Mouse (Mus musculus) c-Kit-negative CD71-positive TER-119-positive erythroid progenitor cells, embryonic 14.5 days (primary cell): ENCODE measurements around the gene Cry2.

Experiments used
- DNase-seq: peaks from one replicate; pipeline ENCODE4 v3.0.0-alpha.2; 2013; ENCODE audit warnings: low read depth, low spot score

Cry2 gene

DNA sequence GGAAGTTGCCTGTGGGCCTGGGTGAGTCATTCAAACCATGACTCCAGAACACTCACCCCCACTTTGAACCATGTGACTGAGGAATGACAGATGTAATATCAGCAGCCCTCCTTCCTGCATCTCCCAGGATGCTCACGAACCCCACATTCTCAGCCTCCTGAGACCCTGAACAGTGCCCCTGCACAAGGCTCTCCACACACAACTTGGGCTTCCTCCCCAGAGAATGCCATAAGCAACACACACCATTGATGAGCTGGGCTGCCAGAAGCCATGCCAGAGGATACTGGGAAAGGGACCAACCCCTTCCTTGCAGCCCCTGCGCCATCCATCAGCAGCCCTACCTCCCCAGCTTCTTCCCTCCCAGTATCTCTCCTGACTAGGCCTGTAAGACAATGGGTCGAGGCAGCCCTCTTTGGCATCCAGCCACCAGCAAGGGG lies 45.7 kb downstream of the Cry2 start:
- DNase-seq: no peak

- DNase-seq: no peak
Measured at GRCm38 (mm10) chr2:92387646-92388045, 46.2 kb downstream of the Cry2 start.

GRCm38 (mm10) chr2:92386821-92387570 lies 46.8 kb downstream of the Cry2 start:
- no peak for DNase-seq

DNA sequence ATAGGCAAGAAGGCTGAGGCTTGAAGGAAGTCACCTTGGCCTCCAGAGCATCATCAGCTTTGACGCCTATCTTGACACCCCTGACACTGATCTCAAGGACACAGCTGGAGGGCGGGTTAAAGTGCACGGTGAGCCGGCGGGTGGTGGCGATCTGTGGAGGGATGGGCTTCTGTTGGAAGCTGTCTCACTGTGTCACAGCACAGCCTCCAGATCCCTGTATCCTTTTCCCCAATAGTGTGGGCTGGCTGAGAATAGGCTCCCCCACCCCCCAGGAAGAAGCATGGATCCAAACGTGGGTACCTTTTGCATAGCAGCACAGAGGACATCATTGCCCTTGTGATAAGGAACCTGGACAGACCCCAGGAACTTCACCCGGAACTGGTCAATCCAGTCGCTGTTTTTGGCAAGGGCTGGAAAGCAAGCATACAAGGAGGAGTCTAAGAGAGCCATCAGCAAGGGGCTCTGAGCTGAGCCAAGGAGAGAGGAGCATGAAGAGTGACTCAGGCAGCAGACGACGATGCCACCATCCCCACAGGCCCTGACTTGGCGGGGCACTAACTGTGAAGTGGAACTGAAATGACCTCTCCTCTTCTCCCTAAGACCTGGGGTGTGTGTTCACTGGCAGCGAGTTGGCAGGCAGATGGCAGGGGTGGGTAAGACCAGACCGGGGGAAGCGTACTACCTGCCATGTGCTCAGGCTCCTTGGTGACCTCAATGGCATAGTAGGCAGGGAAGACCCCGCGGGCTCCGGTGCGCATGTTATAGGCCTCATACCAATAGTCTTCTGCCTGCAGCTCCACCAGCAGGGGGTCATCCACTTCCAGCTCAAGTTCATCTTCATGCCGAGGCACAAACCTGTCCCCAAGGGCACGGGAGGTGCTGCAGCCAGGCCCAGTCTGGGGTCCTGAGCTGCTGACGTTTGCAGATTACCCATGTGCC lies 48.5 kb downstream of the Cry2 start:
- no peak for DNase-seq

- DNase-seq: no peak
Measured at GRCm38 (mm10) chr2:92384101-92384500, 49.7 kb downstream of the Cry2 start.

DNA sequence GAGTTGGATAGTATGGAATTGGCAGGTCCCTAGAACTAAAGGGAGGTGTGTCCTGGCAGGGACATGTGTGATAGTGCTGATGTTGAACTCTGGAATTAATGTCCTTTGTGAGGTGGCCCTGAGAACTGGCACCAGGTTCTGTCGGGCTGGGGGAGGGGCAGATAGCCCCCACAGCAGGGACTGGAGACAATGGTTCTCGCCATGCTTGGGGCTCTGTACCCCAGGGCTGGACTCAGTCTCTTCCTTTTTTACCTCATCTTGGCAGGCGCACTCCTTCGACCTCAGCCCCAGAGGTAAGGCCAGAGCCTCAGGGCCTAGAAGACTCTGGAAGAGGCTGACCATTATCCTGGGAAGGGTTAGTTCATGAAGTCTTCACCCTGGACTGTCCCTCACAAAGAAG lies 51.1 kb downstream of the Cry2 start:
- DNase-seq: no peak

GRCm38 (mm10) chr2:92381901-92382588 lies 51.8 kb downstream of the Cry2 start, which contains the start of gene 1700029I15Rik:
TSS of gene 1700029I15Rik (plus strand) at chr2:92382538.
- DNase-seq: no peak

DNA sequence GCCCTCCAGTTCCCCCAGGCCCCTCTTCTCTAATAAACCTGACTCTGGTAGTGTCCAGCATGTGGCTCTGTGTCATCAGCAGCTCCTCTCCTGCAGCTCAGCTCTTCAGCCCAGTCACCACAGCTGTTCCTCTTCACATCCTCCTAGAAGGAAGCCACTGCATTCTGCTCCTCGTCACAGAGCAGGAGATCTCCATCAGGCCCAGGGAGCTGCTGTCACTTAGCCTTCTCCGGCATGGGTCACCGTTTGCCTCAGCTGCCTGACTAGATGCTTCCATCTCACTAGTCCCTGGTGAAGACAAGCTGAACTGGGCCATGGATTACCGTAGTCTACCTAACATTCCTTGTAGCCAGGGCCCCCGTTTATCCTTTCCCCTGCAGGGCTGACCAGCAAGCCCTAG lies 52.7 kb downstream of the Cry2 start:
- no peak for DNase-seq

DNA sequence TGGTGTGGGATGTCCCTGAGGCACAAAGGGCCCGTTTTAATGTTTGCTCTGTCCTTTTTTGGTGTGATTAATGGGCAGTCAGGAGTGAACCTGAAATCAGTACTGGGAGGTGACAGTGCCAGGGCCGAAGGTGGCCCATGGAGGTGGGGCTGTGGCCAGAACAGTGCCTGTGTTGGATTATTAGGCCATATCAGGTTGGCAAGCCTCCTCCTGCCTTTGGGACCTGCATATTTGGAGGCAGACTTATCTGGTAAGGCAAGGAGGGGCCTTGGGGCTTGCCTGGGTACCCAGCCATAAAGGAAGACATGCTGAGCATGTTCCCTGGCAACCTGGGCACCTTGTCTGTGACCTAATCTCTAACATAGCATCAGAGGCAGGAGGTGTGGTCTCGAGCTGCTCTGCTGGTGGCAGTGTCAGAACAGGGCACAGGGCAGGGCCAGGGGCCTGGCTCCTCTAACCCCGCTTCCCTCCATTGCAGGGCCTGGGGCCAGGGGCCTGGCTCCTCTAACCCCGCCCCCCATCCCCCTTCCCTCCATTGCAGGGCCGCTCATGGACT lies 53.3 kb downstream of the Cry2 start:
- DNase-seq: no peak

DNA sequence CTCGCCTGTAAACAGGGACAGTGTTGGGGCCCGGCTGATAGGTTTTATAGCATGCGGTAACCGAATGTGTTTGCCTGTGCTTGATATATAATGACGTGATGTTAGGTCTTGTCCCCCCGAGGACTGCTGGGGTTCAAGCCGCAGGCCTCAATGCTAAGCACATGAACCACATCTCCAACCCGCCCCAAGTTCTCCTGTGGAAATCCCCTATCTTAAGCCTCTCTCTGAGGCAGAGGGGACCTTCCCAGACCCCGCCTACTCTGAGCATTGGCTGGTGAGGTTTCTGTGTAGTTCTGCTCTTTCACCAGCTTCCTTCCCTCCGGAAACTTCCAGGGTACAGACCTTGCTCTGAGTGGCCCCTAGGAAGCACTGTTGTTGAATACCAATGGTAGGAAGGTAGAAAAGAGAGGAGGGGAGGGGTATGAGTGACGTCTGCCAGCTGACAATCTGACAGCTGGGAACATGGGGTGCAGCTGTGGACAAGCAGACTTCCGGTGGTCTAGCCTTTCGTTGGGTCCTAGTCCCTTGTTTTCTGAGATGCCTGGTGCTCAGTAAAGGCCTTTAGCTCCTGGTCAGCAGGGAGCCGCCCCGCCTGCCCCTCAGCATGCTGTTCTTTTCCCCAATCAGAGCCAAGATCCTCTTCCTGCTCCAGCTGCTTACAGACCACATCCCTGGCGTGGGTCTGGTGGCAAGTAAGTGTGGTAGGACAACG lies 53.9 kb downstream of the Cry2 start:
- no peak for DNase-seq

- no peak for DNase-seq
Measured at GRCm38 (mm10) chr2:92377320-92377719, 56.5 kb downstream of the Cry2 start.

GRCm38 (mm10) chr2:92376300-92376699 lies 57.5 kb downstream of the Cry2 start:
- DNase-seq: no peak

DNA sequence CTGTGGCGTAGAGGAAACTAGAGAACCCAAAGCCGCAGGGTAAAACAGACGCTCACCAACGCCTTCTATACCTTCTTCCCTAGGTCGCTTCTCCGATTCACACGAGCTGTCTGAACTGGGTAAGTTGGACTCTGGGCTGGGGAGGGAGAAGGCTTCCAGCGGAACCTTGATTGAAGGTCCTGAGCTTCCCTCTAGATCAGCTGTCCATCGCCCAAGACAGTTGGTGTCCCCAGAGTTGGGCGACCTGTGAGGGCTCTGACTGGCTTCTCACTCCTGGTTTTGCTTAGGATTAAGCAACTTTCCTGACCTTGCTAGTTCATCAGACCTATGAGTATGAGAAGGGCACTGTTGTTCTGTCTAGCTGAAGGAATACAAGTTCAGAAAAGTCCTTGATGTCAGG lies 58.1 kb downstream of the Cry2 start:
- DNase-seq: peak; percentile 20

DNA sequence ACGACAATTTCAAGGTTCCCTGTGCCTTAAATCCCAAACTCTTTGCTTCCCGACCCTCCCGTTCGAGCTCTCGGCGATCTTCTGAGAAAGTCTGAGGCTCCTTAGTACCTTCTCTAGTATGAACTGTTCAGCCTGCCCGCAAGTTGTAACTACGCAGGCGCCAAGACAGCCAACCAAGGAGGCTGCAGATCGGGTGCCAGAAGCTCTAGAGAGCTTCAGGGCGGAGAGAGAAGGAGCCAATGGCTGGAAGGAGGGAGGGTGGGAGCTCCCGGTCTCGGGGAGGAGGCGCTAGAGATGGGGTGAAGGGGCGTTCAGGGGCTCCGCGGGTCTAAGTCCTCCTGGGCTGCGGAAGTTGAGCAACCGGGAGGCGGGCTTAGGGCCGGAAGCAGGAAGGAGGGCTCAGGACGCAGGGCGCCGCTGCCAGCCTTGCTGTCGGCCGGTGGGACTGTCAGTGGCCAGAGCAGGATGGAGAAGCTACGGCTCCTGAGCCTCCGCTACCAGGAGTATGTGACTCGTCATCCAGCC lies 58.7 kb downstream of the Cry2 start:
- DNase-seq: peak; percentile 78

DNA sequence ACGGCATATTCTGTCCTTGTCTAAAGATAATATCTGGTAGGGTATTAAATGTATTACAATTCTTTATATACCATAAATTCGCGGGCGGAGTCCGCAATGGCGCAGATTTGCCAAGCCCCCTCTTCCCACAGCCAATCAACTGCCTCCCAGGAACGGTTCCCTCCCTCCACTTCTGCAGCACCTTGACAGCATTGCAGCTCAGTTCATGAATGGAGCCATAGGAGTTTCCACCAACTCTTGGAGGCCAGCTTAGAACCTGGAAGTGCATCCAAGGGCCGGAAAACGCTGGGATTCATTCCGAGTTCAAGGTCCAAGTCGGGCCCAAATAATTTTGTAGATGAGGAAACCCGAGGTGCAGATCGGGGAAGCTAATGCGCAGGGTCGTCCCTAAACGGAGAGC lies 59.3 kb downstream of the Cry2 start, which contains the start of the genes Pex16 and Large2:
Gene Pex16, plus strand, starts transcription at position 163 of the 400 bp plus-strand sequence.
Gene Large2, minus strand, starts transcription at position 356 of the 400 bp plus-strand sequence.
- peak; percentile 11 for DNase-seq

DNA sequence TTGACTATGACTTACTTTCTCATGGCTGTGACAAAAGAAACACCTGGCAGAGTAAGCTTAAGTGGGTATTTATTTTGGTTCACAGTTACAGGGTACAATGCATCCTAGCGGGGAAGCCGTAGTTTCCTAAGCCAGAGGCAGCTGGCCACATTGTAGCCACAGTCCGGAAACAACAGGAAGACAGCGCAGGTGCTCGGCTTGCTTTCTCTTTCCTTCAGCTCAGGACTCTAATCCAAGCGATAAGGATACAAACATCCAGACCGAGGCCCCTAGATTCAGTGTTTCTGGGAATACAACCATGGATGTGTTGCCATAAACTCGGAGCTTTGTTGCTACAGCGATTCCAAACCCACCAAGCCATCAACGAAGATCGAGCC lies 60.4 kb downstream of the Cry2 start:
- no peak for DNase-seq

DNA sequence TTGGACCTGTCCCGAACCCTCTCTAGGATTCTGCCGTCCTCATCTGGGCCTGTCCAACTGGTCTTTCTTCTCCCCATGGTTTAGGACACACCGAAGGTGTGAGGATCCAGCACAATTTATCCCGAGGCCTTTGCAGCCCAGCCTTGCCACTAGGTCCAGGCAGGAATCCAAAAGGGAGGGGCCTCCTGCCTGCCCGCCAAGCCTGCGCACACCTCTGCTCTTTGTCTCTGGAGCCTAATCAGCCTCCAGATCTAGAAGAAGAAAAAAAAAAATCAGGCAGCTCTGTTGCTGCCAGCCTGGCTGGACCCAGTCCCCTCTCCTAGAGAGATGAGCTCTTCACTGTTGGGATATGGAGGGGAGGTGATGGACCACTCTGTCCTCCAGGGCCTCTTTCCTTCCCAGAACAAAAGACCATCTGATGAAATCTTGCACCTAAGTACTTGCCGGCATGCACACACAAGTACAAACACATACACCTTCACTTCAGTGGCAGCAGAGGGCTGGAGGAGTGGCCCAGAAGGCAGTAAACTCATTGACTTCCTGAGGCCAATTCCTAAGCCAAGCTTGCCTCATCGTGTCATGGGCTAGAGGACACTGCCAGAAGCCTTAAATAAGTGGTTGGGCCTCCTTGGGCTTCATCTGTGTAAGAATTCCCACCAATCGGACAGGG lies 60.9 kb downstream of the Cry2 start:
- DNase-seq: no peak

DNA sequence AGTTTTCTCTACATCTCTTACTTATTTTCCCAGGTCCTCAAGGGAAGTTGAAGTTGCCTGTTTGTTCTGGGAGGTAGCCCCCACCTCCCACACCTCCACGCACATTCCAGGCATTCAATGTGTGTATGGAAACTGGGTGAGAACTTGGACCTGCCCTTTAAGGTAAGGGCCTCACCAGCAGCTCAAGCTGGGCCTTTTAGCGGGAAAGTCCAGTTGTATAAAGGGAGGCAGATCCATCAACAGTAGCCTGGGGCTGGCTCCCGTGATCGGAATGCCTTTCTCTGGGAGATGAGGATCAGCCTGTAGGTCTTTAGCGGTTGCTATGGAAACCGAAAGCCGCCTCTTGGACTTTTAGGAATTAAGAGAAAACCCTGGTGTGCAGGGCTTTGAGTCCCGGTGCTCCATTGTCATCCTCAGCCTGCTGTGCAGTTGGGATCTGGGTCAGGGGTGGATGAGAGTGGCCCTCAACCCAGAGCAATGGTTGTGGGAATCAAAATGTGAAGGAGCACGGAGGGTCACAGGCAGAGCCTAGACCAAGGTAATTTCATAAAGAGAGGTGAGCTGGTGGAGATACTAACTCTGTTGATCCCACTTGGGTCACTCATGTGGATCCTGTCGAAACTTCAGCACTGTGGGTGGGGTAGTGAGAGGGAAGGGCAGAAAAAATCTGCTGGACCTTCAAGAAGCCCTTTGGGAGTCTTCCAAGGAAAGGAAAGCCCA lies 61.7 kb downstream of the Cry2 start:
- no peak for DNase-seq
